Mouse (Mus musculus) intestine, embryonic 14.5 days (tissue): ENCODE results near the gene Chrnb4. TPM values are rescaled to one million over a fixed set of nuclear protein-coding genes. Genes with fewer than 3 reads are reported as not detected.

ENCODE experiments used
- ATAC-seq: fragments of 200-750 bp; cut with Nextera tagmentation; replicated peaks from 2 replicates; pipeline ENCODE4 v1.8.0; 2017; ENCODE audit warnings: low read depth, moderate number of reproducible peaks, moderate TSS enrichment, moderate library complexity; ENCODE audit not compliant: low FRiP score, low TSS enrichment
- DNase-seq: peaks from one replicate; pipeline ENCODE4 v3.0.0-alpha.2; 2018; ENCODE audit warnings: low spot score
- H3K27ac ChIP-seq: fragments of 300-500 bp; sonication (generic); 2 replicates; pipeline ENCODE4 v1.5.1; 2014; ENCODE audit warnings: low read depth, mild to moderate bottlenecking, control low read depth
- H3K27me3 ChIP-seq: fragments of 300-500 bp; sonication (generic); replicated peaks from 2 replicates; pipeline ENCODE4 v1.6.1; 2014; ENCODE audit warnings: low read length, control low read depth; ENCODE audit not compliant: control insufficient read depth, insufficient read depth
- H3K36me3 ChIP-seq: fragments of 300-500 bp; sonication (generic); 2 replicates; pipeline ENCODE4 v1.6.1; 2014; ENCODE audit warnings: low read length, control low read depth; ENCODE audit not compliant: control insufficient read depth, insufficient read depth
- H3K4me1 ChIP-seq: fragments of 300-500 bp; sonication (generic); replicated peaks from 2 replicates; pipeline ENCODE4 v1.6.1; 2014; ENCODE audit warnings: low read length, control low read depth, mixed read lengths; ENCODE audit not compliant: control insufficient read depth, insufficient read depth
- H3K4me2 ChIP-seq: fragments of 300-500 bp; sonication (generic); 2 replicates; pipeline ENCODE4 v1.6.1; 2014; ENCODE audit warnings: low read length
- H3K4me3 ChIP-seq: fragments of 300-500 bp; sonication (generic); 2 replicates; pipeline ENCODE4 v1.5.1; 2014; ENCODE audit warnings: low read depth, low read length, control low read depth, mixed read lengths
- H3K9ac ChIP-seq: fragments of 300-500 bp; sonication (generic); 2 replicates; pipeline ENCODE4 v1.6.1; 2014; ENCODE audit warnings: mild to moderate bottlenecking, low read length
- H3K9me3 ChIP-seq: fragments of 300-500 bp; sonication (generic); 2 replicates; pipeline ENCODE4 v1.6.1; 2016; ENCODE audit warnings: low read length, control low read depth; ENCODE audit not compliant: control insufficient read depth
- WGBS: fragments of 180-500 bp; shearing (Covaris S2); extraction: QIAGEN DNeasy Blood & Tissue Kit; methylation state at CpG from one replicate; pipeline ENCODE4 v1.1.7; 2014; 5-methylcytosine and 5-hydroxymethylcytosine counted together
- polyA plus RNA-seq: library from polyadenylated mRNA; unstranded; fragments of >200 nt; fragmentation: Nextera tagmentation; extraction: Ambion mirVana; gene quantifications from 2 replicates; pipeline ENCODE4 v1.2.1, GENCODE M21; 2014

The Chrnb4 gene
- polyA plus RNA-seq, 1 experiment from 2014 or later, result 11.9 TPM

GRCm38 (mm10) chr9:55065241-55065640 lies 16.7 kb upstream of the Chrnb4 start:
- H3K4me1 ChIP-seq, result no peaks in the 10 kb centered on the region
- H3K36me3 ChIP-seq, result no peaks in the 10 kb centered on the region
- DNase-seq (no peak), ATAC-seq (no peak)
- no peaks in the 10 kb centered on the region for H3K9me3 ChIP-seq
- H3K9ac ChIP-seq, result no peak overlapping the region
- H3K27me3 ChIP-seq, result no peaks in the 10 kb centered on the region
- H3K4me3 ChIP-seq, result no peak overlapping the region
- no peak overlapping the region for H3K4me2 ChIP-seq
- WGBS, result 85% methylated on average over 9 of the region's 9 CpGs
- H3K27ac ChIP-seq, result no peak overlapping the region

- no peaks in the 10 kb centered on the region for H3K36me3 ChIP-seq
- H3K27me3 ChIP-seq, result no peaks in the 10 kb centered on the region
- no peak overlapping the region for H3K27ac ChIP-seq
- 88% methylated on average over 4 of the region's 4 CpGs for WGBS
- H3K4me3 ChIP-seq, result no peak overlapping the region
- H3K9ac ChIP-seq, result no peak overlapping the region
- no peaks in the 10 kb centered on the region for H3K4me1 ChIP-seq
- DNase-seq (no peak), ATAC-seq (no peak)
- H3K4me2 ChIP-seq, result no peak overlapping the region
- no peaks in the 10 kb centered on the region for H3K9me3 ChIP-seq
Observed at GRCm38 (mm10) chr9:55058067-55058466, 9.5 kb upstream of the Chrnb4 start.

GRCm38 (mm10) chr9:55055386-55055930 lies 6.9 kb upstream of the Chrnb4 start:
- Histone ChIP-seq H3K36me3 (no peaks in the 10 kb centered on the region), H3K9ac (no peak overlapping the region), H3K9me3 (no peaks in the 10 kb centered on the region), H3K4me2 (no peak overlapping the region), H3K27ac (no peak overlapping the region), H3K27me3 (no peaks in the 10 kb centered on the region), H3K4me3 (no peak overlapping the region), H3K4me1 (no peaks in the 10 kb centered on the region)
- DNase-seq (no peak), ATAC-seq (no peak)
- WGBS, result 66% methylated on average over 2 of the region's 2 CpGs

GRCm38 (mm10) chr9:55046764-55047163 lies 1.8 kb downstream of the Chrnb4 start:
- H3K4me2 ChIP-seq, result no peak overlapping the region
- DNase-seq (no peak), ATAC-seq (no peak)
- peaks cover 6% of the 10 kb centered on the region; the same call in 1 of the 2 replicates for H3K4me1 ChIP-seq
- no peaks in the 10 kb centered on the region for H3K9me3 ChIP-seq
- no peaks in the 10 kb centered on the region for H3K36me3 ChIP-seq
- H3K9ac ChIP-seq, result no peak overlapping the region
- WGBS, result 4% methylated on average over 3 of the region's 3 CpGs
- H3K27me3 ChIP-seq, result peaks cover 7% of the 10 kb centered on the region; the same call in 1 of the 2 replicates
- no peak overlapping the region for H3K4me3 ChIP-seq
- H3K27ac ChIP-seq, result no peak overlapping the region

DNA sequence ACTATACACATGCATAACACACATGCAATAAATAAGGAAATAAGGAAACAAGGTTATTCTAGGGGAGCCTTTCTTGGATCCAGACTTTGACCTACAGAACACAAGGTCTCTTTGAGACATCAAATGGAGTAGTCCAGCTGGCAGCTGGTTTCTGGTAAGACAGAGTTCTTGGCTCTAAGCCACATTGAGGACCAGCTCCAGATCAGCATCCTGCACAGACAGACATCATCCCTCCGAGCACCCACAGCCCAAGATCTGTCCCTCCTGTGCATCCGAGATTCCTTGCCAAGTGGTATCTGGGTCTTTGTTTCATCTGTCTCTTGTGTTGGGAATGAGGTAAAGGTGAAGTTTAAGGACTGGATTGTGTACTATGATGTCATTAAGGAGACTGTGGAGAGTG lies 3.6 kb downstream of the Chrnb4 start:
- H3K36me3 ChIP-seq, result no peaks in the 10 kb centered on the region
- H3K9ac ChIP-seq, result no peak overlapping the region
- DNase-seq (no peak), ATAC-seq (no peak)
- H3K4me1 ChIP-seq, result peaks cover 6% of the 10 kb centered on the region; the same call in 1 of the 2 replicates
- H3K4me3 ChIP-seq, result no peak overlapping the region
- H3K27me3 ChIP-seq, result peaks cover 7% of the 10 kb centered on the region; the same call in 1 of the 2 replicates
- no peak overlapping the region for H3K27ac ChIP-seq
- 61% methylated on average over 2 of the region's 2 CpGs for WGBS
- H3K4me2 ChIP-seq, result no peak overlapping the region
- no peaks in the 10 kb centered on the region for H3K9me3 ChIP-seq

- Histone ChIP-seq H3K9ac (no peak overlapping the region), H3K4me3 (no peak overlapping the region), H3K27me3 (peaks cover 7% of the 10 kb centered on the region; the same call in 1 of the 2 replicates), H3K27ac (no peak overlapping the region), H3K36me3 (no peaks in the 10 kb centered on the region), H3K4me1 (peaks cover 4% of the 10 kb centered on the region; the same call in 1 of the 2 replicates), H3K4me2 (no peak overlapping the region), H3K9me3 (no peaks in the 10 kb centered on the region)
- whole genome bisulfite sequencing, result 11% methylated on average over 8 of the region's 8 CpGs
- ATAC-seq, result no peak; the same call in 1 of the 2 replicates
- no peak for DNase-seq
Observed at GRCm38 (mm10) chr9:55043688-55044087, 4.9 kb downstream of the Chrnb4 start.

DNA sequence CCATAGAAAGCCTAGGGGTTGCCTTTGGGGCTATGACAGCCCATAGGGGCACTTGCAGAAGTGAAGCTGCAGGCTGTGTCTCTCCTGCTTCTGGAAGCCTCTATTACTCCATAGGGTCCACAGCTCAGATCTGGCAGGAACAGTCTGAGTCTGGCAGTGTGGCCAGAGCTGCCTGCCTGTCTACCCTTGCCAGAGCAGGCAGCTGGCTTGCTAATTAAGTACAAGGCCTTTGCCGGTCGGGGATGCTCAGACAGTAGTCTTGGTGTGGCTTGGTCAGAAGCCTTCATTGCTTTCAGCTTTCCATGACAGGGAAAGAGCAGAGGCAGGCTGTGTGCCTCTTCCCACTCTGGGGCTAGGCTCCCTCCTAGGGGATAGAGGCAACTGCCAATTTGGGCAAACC lies 7.2 kb downstream of the Chrnb4 start:
- 57% methylated on average over 2 of the region's 2 CpGs for WGBS
- Histone ChIP-seq H3K36me3 (no peaks in the 10 kb centered on the region), H3K27me3 (no peaks in the 10 kb centered on the region; the same call in 1 of the 2 replicates), H3K4me1 (no peaks in the 10 kb centered on the region), H3K9ac (no peak overlapping the region), H3K4me3 (no peak overlapping the region), H3K27ac (no peak overlapping the region), H3K9me3 (no peaks in the 10 kb centered on the region), H3K4me2 (no peak overlapping the region)
- DNase-seq, result no peak
- ATAC-seq, result no peak

DNA sequence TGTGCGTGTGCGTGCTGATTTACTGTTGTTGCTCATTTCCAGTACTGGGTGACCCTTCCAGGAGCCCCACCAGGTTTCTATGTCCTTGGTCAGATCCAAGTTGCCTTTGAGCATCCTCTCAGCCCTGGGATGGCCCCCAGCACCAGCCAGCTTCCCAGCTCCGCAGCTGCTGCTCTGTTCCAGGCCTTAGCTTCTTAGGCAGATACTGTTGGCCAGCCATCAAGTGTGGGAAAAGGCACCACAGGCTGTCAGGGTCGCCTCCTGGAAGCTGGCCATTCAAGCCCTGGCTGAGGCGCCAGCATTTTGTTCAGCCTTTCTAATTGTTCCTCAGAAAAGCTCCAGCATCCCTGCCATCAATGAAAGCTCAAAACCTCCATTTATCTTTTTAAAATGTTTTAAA lies 8.6 kb downstream of the Chrnb4 start:
- no peak for DNase-seq
- 69% methylated on average over 5 of the region's 5 CpGs for WGBS

GRCm38 (mm10) chr9:55038948-55039347 lies 9.6 kb downstream of the Chrnb4 start:
- no peaks in the 10 kb centered on the region for H3K36me3 ChIP-seq
- H3K27me3 ChIP-seq, result no peaks in the 10 kb centered on the region; the same call in 1 of the 2 replicates
- no peak overlapping the region for H3K27ac ChIP-seq
- no peak overlapping the region for H3K9ac ChIP-seq
- no peak for DNase-seq
- H3K4me3 ChIP-seq, result no peak overlapping the region
- 82% methylated on average over 8 of the region's 8 CpGs for WGBS
- H3K4me2 ChIP-seq, result no peak overlapping the region
- H3K4me1 ChIP-seq, result no peaks in the 10 kb centered on the region
- no peaks in the 10 kb centered on the region for H3K9me3 ChIP-seq
- no peak for ATAC-seq

More for the DNA sequence above, 8.6 kb downstream of the Chrnb4 start:
- Histone ChIP-seq H3K9me3 (no peaks in the 10 kb centered on the region), H3K4me2 (no peak overlapping the region), H3K27me3 (no peaks in the 10 kb centered on the region; the same call in 1 of the 2 replicates), H3K4me3 (no peak overlapping the region), H3K4me1 (no peaks in the 10 kb centered on the region), H3K36me3 (no peaks in the 10 kb centered on the region), H3K9ac (no peak overlapping the region), H3K27ac (no peak overlapping the region)
- ATAC-seq, result no peak
